Mouse (Mus musculus) right cerebral cortex, adult 2 months (tissue): Measurements from ENCODE around the gene Hist1h3f.
"Not testable (repeated sequence)": the region's sequence is repeated elsewhere in the genome, so short reads cannot be mapped to it uniquely, and the experiment has no call there.

Experiments used
- DNase-seq, 2 experiments: peaks; one replicate each; pipeline ENCODE4 v3.0.0; 2021 to 2022; ENCODE audit warnings: low spot score in 2 of 2

Gene Hist1h3f

GRCm38 (mm10) chr13:23562699-23563462, 19.0 kb downstream of the Hist1h3f start:
- DNase-seq: peak in 1 of 2 experiments; percentile 52

- no peak for DNase-seq
These were observed 20.6 kb downstream of the Hist1h3f start for GRCm38 (mm10) chr13:23564482-23564881.

- DNase-seq: not testable (repeated sequence)
These were observed 26.6 kb downstream of the Hist1h3f start for GRCm38 (mm10) chr13:23570261-23571021.

DNA sequence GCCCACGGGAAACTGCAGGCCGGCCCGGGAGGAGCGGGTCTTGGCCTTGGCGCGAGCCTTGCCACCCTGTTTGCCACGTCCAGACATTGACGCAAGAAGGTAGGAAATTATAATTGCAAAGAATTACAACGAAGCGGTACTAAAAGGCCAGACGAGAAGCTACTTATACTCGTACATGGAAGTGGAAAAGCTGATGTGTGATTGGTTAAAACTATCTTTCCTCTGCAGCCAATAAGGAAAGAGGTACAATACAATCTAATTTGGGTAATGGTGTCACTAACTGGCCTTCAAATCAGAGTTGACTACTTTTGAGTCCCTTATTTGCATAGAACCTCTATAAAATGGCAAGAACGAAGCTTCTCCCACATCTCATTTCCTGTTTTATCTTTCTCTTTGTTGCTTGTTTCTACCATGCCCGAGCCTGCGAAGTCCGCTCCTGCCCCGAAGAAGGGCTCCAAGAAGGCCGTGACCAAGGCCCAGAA, 27.2 kb downstream of the Hist1h3f start, which contains the start of the genes Hist1h2ae and Hist1h2bg:
Gene Hist1h2ae, minus strand, starts transcription at position 199 of the 482 bp plus-strand sequence.
Gene Hist1h2bg, plus strand, starts transcription at position 375 of the 482 bp plus-strand sequence.
- peak; percentile 74 to 75 for DNase-seq

- DNase-seq: not testable (repeated sequence)
These were observed 27.8 kb downstream of the Hist1h3f start for GRCm38 (mm10) chr13:23571504-23572217.

GRCm38 (mm10) chr13:23572218-23573033, 28.6 kb downstream of the Hist1h3f start:
- DNase-seq: no peak

DNA sequence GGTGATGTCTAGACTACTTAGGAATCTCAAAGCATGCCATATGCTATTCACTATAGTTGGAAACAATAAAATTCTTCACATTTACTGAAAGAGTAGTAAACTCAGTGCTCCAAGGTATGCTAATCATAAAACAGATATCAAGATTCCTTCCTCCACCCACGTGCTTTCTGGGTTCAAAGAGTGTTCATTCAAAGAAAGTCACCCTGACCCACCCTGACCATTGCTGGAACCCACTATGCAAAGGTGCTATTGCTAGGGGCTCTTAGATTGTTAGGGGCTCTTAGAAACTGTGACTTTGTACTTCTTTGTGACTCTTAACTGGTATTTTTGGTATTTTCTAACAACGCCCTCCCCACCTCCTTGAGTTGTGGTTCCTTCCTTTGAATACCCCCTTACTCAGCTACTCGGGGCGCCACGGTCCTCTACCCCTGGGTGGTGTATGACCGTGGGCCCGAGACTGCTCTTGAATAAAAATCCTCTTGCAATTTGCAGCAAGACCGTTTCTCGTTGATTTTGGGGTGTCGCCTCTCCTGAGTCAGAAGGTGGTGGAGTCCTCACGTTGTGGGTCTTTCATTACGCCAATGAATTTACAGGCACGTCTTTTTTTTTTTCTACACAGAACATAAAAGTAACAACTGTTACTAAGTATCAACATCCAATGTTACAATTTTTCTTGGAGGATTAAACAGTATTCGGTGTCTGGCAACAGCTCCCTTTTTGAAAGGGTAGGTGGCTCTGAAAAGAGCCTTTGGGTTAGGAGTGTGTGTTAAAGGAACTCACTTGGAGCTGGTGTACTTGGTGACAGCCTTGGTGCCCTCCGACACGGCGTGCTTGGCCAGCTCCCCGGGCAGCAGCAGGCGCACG, 29.4 kb downstream of the Hist1h3f start:
- DNase-seq: not testable (repeated sequence)

- peak; percentile 93 to 96 for DNase-seq
These were observed 30.2 kb downstream of the Hist1h3f start, which contains the start of the genes Hist1h2bf and Hist1h2ad for GRCm38 (mm10) chr13:23573898-23574524. Gene Hist1h2bf, minus strand, starts transcription at chr13:23574196. Gene Hist1h2ad, plus strand, starts transcription at chr13:23574381.

- not testable (repeated sequence) for DNase-seq
These were observed 30.8 kb downstream of the Hist1h3f start for GRCm38 (mm10) chr13:23574546-23575170.

GRCm38 (mm10) chr13:23575271-23575851, 31.5 kb downstream of the Hist1h3f start, which contains the start of gene Hist1h3d:
Gene Hist1h3d, plus strand, starts transcription at chr13:23575763.
- DNase-seq: peak; percentile 70 to 72

DNA sequence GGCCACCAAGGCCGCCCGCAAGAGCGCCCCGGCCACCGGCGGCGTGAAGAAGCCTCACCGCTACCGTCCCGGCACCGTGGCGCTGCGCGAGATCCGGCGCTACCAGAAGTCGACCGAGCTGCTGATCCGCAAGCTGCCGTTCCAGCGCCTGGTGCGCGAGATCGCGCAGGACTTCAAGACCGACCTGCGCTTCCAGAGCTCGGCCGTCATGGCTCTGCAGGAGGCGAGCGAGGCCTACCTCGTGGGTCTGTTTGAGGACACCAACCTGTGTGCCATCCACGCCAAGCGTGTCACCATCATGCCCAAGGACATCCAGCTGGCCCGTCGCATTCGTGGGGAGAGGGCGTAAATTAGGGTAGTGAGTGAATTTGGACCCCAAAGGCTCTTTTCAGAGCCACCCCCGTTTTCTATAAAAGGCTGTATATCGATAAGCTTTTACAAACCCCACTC, 32.0 kb downstream of the Hist1h3f start:
- peak; percentile 18 to 33 for DNase-seq

DNA sequence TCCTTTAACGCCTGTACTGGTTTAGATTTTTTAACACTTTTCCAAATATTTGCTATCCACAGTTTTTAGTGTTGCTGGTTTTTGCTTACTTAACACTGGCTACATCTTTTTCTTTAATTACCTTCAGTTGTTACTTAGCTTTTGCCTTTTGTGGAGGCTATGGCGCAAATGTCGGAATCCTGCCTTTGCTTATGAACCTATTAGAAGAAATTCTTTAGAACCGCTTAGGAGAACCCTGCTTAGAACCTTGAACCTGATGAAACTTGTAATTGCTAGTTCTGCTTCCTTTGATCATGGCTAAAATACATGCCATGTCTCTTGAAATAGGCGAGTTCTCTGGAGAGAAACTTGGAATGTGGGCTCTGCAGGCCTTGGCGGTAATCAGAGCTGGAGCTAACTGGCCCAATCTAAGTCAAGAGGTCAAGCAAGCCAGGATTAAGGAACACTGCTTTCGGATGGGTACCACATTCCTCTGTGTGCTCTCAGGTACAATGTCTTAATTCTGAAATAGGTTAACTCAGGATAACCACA, 32.6 kb downstream of the Hist1h3f start:
- DNase-seq: no peak

DNA sequence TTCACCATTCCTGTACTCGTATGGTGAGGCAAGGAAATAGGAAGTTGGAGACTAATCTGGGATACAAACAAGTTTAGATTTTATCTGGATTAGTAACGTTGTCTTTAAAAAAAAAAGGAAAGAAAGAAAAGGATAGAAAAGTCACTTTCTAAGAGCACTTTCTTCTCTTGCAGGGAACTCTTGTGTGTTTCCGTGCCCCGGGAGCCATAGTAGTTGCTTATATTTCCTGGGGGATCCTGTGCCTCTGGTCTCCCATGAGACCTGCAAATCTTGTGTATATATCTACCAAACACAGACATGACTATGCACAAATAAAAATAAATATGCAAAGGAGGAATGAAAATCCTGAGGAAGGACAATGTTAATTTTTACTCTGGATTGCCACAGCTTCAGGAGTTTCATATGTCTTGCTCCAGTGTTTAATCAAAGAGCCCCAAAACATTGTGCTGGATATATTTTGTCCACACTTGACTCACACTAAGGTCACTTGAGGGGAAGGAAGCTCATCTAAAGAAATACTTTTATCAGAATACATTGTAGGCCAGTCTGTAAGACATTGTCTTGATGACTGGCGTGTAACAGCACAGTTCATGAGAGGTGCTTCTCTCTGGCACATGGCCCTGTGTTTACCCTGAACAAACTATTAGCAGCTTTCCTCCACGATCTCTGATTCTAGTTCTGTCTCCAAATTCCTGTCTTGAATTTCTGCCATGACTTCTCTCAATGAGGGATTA, 33.2 kb downstream of the Hist1h3f start:
- DNase-seq: no peak

DNA sequence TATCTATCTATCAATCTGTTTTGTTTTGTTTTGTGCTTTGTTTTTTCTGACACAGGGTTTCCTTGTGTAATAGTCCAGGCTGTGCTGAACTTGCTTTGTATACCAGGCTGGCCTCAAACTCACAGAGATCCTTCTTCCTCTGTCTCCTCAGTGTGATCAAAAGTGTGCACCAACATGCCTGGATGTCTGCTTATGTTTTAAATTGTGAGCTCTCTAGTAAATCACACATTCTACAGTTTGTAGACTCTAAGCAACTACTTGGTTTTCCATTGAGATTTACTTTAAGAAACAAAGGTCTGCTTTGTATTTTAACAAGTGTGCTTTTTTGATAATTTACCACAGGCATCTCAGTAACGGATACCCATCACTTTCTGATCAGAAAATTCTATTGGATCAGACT, 34.0 kb downstream of the Hist1h3f start:
- DNase-seq: no peak

DNA sequence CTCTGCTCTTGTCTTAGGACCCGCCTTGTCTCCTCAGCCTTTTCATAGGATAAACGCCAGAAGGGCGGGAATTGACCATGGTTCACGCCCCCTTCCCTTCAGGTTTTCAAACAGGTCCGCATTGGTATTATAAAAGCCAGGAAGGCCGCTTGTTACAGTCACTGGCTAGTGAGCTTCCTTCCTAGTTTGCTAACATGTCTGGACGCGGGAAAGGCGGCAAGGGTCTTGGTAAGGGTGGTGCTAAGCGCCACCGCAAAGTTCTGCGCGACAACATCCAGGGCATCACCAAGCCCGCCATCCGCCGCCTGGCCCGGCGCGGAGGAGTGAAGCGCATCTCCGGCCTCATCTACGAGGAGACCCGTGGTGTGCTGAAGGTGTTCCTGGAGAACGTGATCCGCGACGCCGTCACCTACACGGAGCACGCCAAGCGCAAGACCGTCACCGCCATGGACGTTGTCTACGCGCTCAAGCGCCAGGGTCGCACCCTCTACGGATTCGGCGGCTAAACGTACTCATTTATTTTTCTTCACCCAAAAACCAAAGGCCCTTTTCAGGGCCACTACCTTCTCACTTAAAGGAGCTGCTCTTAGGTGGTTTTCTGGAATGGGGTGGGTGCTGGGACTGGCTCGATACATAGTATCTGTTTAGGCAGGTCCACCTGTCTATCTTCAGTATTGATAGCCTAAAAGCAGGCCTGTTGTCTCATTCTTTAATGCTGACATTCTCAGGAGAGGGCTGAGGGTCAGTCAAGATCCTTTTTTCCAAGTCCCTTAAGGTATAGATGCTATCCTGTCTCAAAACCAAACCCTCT, 37.8 kb downstream of the Hist1h3f start, which contains the start of gene Hist1h4d:
Gene Hist1h4d, plus strand, starts transcription at position 191 of the 811 bp plus-strand sequence.
- DNase-seq: peak; percentile 99
